Mouse (Mus musculus): ENCODE data around the gene Olfr544. TPM values are rescaled to one million over a fixed set of nuclear protein-coding genes. Genes with fewer than 3 reads are reported as not detected.
"Not testable (repeated sequence)": the region's sequence is repeated elsewhere in the genome, so short reads cannot be mapped to it uniquely, and the experiment has no call there.

Gene Olfr544
- polyA plus RNA-seq, 1 experiment from 2014 or later = 0.20 TPM

DNA sequence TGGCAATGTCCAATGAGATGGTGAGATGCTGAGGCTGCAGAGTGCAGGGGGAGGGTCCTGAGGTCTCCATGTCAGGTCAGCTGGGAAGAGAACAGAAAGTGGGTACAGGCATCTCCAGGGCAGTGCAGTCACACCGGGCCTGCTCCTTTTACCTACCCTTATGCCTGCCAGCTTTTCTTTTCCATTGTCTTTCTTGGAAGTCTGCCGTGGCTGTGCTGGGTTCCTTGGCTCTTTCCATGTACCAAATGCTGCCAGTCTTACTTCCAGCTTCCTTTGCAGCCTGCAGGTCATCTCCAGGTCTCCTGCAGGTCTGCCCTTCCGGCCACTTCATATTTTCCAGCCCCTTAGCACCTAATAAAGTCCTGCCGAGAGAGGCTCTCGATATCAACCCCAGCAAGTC, 13.9 kb upstream of the Olfr544 start:
- WGBS = 82% methylated on average over 5 of the region's 5 CpGs
- ATAC-seq (ENCODE audit: insufficient number of reproducible peaks, insufficient read depth, low FRiP score, low TSS enrichment, low read depth) = no peak
- H3K36me3 ChIP-seq = no peaks in the 10 kb centered on the region

DNA sequence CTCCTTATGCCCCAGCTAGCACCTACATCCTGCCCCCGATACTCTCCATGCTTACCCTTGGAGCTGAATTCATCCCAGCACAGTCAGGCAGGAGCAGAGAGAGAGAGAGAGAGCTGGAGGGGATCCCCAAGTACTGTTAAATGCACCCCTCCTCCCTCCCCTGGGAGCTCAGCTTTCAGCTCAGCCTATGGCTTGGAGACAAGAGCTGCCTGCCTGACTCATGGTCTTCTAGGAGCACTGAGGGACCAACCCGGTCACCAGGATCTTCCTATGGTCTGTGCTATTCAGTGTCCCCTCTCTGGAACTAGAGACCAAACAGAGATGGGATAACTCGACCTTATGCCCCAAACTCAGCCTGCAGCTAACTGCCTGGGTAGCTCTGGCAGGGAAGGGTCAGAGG, 11.4 kb upstream of the Olfr544 start, which contains the start of gene Olfr545:
TSS of gene Olfr545 (minus strand) at position 101 of the 400 bp plus-strand sequence.
- no peak for ATAC-seq (ENCODE audit: insufficient number of reproducible peaks, insufficient read depth, low FRiP score, low TSS enrichment, low read depth)
- Histone ChIP-seq H3K4me1 (no peaks in the 10 kb centered on the region), H3K9me3 (no peaks in the 10 kb centered on the region), H3K4me2 (no peak within 1 kb of the TSS), H3K4me3 (no peak within 1 kb of the TSS), H3K27me3 (no peaks in the 10 kb centered on the region), H3K9ac (no peak within 1 kb of the TSS), H3K27ac (no peak within 1 kb of the TSS), H3K36me3 (no peaks in the 10 kb centered on the region)
- WGBS = 67% methylated on average over 3 of the region's 3 CpGs

More for the DNA sequence above, 13.9 kb upstream of the Olfr544 start:
- Histone ChIP-seq H3K4me2 (no peak overlapping the region), H3K9ac (no peak overlapping the region), H3K4me1 (no peaks in the 10 kb centered on the region), H3K9me3 (no peaks in the 10 kb centered on the region), H3K4me3 (no peak overlapping the region), H3K27ac (no peak overlapping the region), H3K27me3 (no peaks in the 10 kb centered on the region)

DNA sequence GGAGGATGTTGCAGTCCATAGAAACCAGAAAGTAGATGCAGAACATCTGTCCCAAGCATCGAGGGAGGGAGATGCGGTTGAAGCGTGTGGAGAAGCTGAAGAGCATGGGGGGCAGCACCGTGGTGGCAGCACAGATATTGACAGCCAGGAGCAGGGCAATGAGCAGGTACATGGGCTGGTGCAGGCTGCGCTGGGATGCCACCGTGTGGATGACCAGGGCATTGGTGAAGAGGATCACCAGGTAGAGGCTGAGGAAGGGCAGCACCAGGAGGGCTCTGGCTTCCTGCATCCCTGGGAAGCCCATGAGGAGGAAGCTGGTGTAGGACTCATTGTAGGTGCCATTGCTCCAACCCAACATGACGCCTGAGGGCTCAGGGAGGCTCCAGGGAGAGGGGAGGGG, 6.3 kb upstream of the Olfr544 start:
- not testable (repeated sequence) for H3K9me3 ChIP-seq, H3K4me2 ChIP-seq, H3K27ac ChIP-seq, H3K9ac ChIP-seq, H3K4me1 ChIP-seq, H3K36me3 ChIP-seq, H3K4me3 ChIP-seq, H3K27me3 ChIP-seq
- 0 out of 2 replicates have a peak, but pooled peaks have one; percentile 43 for ATAC-seq (ENCODE audit: insufficient number of reproducible peaks, insufficient read depth, low FRiP score, low TSS enrichment, low read depth)
- WGBS = 52% methylated on average over 7 of the region's 7 CpGs

DNA sequence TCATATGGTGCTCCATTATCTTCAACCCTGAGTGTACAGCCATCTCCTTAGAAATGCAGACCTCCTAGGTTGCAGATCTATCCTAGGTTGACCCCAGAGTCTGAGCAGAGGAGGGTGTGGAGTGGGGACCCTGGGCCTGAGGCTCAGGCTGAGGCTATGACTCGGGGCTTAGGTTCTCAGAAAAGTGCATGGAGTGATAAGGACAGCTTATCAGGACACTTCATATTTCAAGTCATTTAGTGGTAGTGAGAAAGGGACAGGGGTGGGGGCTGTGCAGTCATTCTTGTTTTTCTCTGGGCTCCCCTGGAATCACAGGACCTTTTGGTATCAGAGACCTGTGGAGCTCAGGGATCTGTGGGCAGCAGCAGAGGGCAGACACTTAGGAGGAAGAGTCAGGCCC, 2.0 kb downstream of the Olfr544 start:
- Histone ChIP-seq H3K4me3 (no peak overlapping the region), H3K9ac (no peak overlapping the region), H3K4me2 (no peak overlapping the region), H3K9me3 (no peaks in the 10 kb centered on the region), H3K36me3 (no peaks in the 10 kb centered on the region), H3K27me3 (no peaks in the 10 kb centered on the region), H3K27ac (no peak overlapping the region), H3K4me1 (no peaks in the 10 kb centered on the region)
- ATAC-seq (ENCODE audit: insufficient number of reproducible peaks, insufficient read depth, low FRiP score, low TSS enrichment, low read depth) = 0 out of 2 replicates have a peak, but pooled peaks have one; percentile 43
- 72% methylated on average over 1 of the region's 1 CpGs for WGBS

DNA sequence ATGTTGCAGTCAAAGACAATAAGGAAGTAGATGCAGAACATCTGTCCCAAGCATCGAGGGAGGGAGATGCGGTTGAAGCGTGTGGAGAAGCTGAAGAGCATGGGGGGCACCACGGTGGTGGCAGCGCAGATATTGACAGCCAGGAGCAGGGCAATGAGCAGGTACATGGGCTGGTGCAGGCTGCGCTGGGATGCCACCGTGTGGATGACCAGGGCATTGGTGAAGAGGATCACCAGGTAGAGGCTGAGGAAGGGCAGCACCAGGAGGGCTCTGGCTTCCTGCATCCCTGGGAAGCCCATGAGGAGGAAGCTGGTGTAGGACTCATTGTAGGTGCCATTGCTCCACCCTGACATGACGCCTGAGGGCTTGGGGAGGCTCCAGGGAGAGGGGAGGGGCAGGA, 3.3 kb downstream of the Olfr544 start:
- WGBS = 73% methylated on average over 8 of the region's 8 CpGs
- not testable (repeated sequence) for H3K9me3 ChIP-seq; H3K4me2 ChIP-seq; H3K27me3 ChIP-seq; H3K4me1 ChIP-seq; ATAC-seq (ENCODE audit: insufficient number of reproducible peaks, insufficient read depth, low FRiP score, low TSS enrichment, low read depth); H3K36me3 ChIP-seq; H3K27ac ChIP-seq; H3K9ac ChIP-seq; H3K4me3 ChIP-seq

DNA sequence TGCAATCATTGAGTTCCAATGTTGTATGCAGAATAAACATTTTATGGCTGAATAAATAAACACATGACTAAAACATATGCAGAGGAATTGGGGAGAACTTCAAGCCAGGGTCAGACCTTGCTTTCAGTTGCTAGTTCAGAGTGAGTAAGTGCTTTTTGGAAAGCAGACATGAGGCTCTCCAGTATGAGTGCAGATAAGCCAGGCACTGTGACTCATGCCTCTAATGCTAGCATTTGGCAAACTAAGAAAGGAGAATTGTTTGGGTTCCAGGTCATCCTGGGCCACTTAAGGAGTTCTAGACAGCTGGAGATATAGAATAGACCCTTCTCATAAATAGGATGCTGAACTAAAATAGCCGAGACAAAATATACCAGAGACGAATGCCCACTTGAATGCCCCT, 4.4 kb downstream of the Olfr544 start:
- no peaks in the 10 kb centered on the region for H3K36me3 ChIP-seq
- no peaks in the 10 kb centered on the region for H3K4me1 ChIP-seq
- no peaks in the 10 kb centered on the region for H3K9me3 ChIP-seq
- no peak for ATAC-seq (ENCODE audit: insufficient number of reproducible peaks, insufficient read depth, low FRiP score, low TSS enrichment, low read depth)
- no peaks in the 10 kb centered on the region for H3K27me3 ChIP-seq
- H3K27ac ChIP-seq = no peak overlapping the region
- no peak overlapping the region for H3K4me2 ChIP-seq
- no peak overlapping the region for H3K9ac ChIP-seq
- H3K4me3 ChIP-seq = no peak overlapping the region
- 92% methylated on average over 2 of the region's 2 CpGs for WGBS

DNA sequence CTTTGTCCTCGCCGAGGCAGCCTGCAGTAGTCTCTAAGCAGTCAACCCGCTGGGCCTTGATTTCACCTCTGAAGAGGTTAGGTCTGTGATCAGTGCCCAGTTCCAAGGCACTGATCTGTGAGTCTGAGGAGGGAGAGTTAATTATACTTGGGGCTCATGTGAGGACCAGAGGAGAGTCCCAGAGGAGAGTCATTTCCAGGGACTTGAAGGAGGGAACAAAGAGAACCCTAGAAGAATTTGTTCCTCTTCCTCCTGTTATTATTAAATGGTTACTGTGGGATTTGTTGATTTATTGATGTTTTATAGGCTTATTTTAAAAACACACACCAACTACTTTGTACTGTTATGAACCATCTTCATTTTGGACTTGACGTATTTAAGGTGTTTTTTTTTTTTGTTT, 6.5 kb downstream of the Olfr544 start, which contains the start of gene Olfr543:
TSS of gene Olfr543 (minus strand) at position 101 of the 400 bp plus-strand sequence.
- no peaks in the 10 kb centered on the region for H3K4me1 ChIP-seq
- H3K4me3 ChIP-seq = no peak within 1 kb of the TSS
- H3K9me3 ChIP-seq = no peaks in the 10 kb centered on the region
- no peak for ATAC-seq (ENCODE audit: insufficient number of reproducible peaks, insufficient read depth, low FRiP score, low TSS enrichment, low read depth)
- no peak within 1 kb of the TSS for H3K9ac ChIP-seq
- no peaks in the 10 kb centered on the region for H3K36me3 ChIP-seq
- H3K4me2 ChIP-seq = no peak within 1 kb of the TSS
- H3K27ac ChIP-seq = no peak within 1 kb of the TSS
- 94% methylated on average over 4 of the region's 4 CpGs for WGBS
- no peaks in the 10 kb centered on the region for H3K27me3 ChIP-seq

DNA sequence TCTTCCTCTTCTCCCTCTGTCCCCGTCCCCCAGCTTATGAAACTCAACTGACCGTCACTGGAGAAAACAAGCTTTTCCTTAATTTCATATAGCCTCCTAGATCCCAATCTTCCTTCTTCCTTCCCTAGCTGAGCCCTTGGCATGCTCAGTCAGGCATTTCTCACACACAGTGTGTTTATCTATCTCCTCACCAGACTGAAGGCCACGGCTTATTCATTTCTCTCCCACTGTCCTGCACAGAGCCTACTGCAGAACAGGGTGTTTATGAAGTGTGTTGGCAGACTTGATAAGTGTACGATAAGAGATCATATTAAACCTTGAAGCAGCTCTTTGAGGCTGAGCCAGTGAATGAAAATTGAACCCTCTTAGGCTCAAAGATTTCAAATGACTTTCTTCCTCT, 7.3 kb downstream of the Olfr544 start:
- no peak overlapping the region for H3K27ac ChIP-seq
- no peaks in the 10 kb centered on the region for H3K4me1 ChIP-seq
- no peaks in the 10 kb centered on the region for H3K36me3 ChIP-seq
- no peaks in the 10 kb centered on the region for H3K27me3 ChIP-seq
- H3K9ac ChIP-seq = no peak overlapping the region
- no peaks in the 10 kb centered on the region for H3K9me3 ChIP-seq
- H3K4me3 ChIP-seq = no peak overlapping the region
- WGBS = 87% methylated on average over 4 of the region's 4 CpGs
- ATAC-seq (ENCODE audit: insufficient number of reproducible peaks, insufficient read depth, low FRiP score, low TSS enrichment, low read depth) = no peak
- no peak overlapping the region for H3K4me2 ChIP-seq

DNA sequence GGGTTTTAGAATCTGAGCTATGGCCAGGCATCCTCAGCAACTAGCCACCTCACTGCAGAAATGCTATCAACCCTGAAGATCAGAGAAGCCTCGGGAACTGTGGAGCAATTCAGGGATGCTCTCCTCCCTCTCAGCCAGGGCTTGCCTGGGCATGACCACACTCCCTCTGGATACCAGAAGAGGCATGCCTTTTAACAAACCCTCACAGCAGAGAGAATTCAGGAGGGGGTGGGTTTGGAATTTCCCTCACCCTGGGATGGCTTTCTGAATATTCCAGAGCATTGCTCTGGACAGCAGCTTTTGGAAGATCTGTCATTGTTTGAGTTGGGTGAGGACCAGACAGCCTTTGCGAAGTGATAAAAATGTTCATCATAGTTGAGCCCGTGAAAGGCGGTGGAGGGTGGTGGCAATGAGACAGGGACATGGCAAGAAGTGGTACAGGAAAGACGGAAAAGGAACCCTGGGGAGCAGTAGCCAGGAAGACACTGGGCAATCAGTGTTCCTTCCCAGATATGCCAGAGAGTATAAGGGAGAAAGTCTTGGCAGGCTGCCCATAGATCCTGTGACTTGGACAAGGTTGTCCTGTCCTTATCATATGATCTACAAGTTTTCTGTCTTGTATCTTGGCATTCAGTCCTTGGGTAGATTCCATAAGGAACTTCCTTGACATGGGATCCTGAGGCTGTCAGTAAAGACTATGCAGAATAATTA, 8.6 kb downstream of the Olfr544 start:
- WGBS = 75% methylated on average over 5 of the region's 5 CpGs

DNA sequence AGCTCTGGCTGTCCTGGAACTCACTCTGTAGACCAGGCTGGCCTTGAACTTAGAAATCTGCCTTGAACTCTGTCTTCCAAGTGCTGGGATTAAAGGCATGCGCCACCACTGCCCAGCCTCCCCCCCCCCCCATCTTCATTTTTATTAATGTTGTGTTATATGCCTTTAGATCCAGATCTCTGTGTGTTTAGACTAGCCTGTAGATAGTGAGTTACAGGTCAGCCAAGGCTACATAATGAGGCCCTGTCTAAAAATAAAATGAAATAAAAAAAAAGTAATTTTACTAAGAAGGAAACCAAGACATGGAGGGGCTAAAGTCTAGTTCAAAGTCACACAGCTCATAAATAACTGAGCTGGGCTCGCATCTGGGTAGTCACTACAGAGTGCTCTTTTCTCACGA, 9.2 kb downstream of the Olfr544 start:
- H3K4me3 ChIP-seq = no peak overlapping the region
- H3K4me1 ChIP-seq = no peaks in the 10 kb centered on the region
- no peak overlapping the region for H3K9ac ChIP-seq
- no peaks in the 10 kb centered on the region for H3K27me3 ChIP-seq
- H3K36me3 ChIP-seq = no peaks in the 10 kb centered on the region
- 80% methylated on average over 3 of the region's 3 CpGs for WGBS
- H3K9me3 ChIP-seq = no peaks in the 10 kb centered on the region
- H3K4me2 ChIP-seq = no peak overlapping the region
- no peak overlapping the region for H3K27ac ChIP-seq
- ATAC-seq (ENCODE audit: insufficient number of reproducible peaks, insufficient read depth, low FRiP score, low TSS enrichment, low read depth) = no peak

More for the DNA sequence above, 8.6 kb downstream of the Olfr544 start:
- H3K4me1 ChIP-seq = no peaks in the 10 kb centered on the region
- no peaks in the 10 kb centered on the region for H3K36me3 ChIP-seq
- no peaks in the 10 kb centered on the region for H3K9me3 ChIP-seq
- H3K4me3 ChIP-seq = no peak overlapping the region
- no peak overlapping the region for H3K27ac ChIP-seq
- ATAC-seq (ENCODE audit: insufficient number of reproducible peaks, insufficient read depth, low FRiP score, low TSS enrichment, low read depth) = no peak
- no peak overlapping the region for H3K4me2 ChIP-seq
- no peaks in the 10 kb centered on the region for H3K27me3 ChIP-seq
- no peak overlapping the region for H3K9ac ChIP-seq

DNA sequence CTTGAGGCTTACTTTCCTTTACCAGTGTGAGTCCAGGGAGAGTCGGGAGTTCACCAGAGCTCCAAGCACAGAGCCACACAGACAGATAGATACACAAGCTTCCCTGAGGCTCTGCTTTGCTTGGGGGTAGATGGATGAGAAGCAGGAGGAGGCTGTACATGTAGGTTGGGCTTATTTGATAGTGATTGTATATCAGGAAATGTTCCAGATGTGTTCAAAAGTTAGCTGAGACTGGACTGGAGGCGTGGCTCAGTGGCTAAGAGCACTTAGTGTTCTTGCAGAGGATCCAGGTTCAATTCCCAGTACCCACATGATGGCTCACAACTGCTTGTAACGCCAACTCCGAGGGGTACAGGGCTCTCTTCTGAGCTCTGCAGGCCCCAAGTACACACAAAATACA, 9.7 kb downstream of the Olfr544 start:
- Histone ChIP-seq H3K27ac (no peak overlapping the region), H3K4me2 (no peak overlapping the region)
- ATAC-seq (ENCODE audit: insufficient number of reproducible peaks, insufficient read depth, low FRiP score, low TSS enrichment, low read depth) = no peak

DNA sequence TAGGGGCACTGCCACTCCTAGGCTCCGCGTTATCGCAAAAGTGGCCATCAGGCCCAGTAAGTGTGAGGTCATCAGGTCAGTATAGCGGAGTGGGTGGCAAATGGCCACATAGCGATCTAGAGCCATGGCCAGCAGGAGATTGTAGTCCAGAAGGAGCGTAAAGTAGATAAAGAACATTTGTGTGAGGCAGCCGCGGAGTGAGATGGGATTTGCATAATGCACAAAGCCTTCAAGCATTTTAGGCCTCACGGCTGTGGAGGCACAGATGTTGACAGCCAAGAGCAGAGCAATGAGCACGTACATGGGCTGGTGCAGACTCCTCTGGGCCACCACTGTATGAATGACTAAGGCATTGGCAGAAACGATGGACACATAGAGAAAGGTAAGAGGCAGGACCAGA, 10.7 kb downstream of the Olfr544 start:
- H3K27me3 ChIP-seq = no peaks in the 10 kb centered on the region
- H3K36me3 ChIP-seq = no peaks in the 10 kb centered on the region
- no peak overlapping the region for H3K4me3 ChIP-seq
- WGBS = 80% methylated on average over 11 of the region's 11 CpGs
- no peaks in the 10 kb centered on the region for H3K4me1 ChIP-seq
- no peak overlapping the region for H3K9ac ChIP-seq
- no peak for ATAC-seq (ENCODE audit: insufficient number of reproducible peaks, insufficient read depth, low FRiP score, low TSS enrichment, low read depth)
- no peak overlapping the region for H3K4me2 ChIP-seq
- no peaks in the 10 kb centered on the region for H3K9me3 ChIP-seq
- H3K27ac ChIP-seq = no peak overlapping the region

More for the DNA sequence above, 9.7 kb downstream of the Olfr544 start:
- no peak overlapping the region for H3K4me3 ChIP-seq
- no peaks in the 10 kb centered on the region for H3K9me3 ChIP-seq
- no peaks in the 10 kb centered on the region for H3K4me1 ChIP-seq
- no peaks in the 10 kb centered on the region for H3K27me3 ChIP-seq
- H3K36me3 ChIP-seq = no peaks in the 10 kb centered on the region
- H3K9ac ChIP-seq = no peak overlapping the region
- WGBS = 86% methylated on average over 4 of the region's 4 CpGs

All from embryonic facial prominence, embryonic 13.5 days (tissue).